Mouse (Mus musculus): ENCODE measurements around the gene Scn8a. TPM values are rescaled to one million over a fixed set of nuclear protein-coding genes. Genes with fewer than 3 reads are reported as not detected.

The Scn8a gene
- total RNA-seq, 2 experiments from 2014 or later, result 250 to 260 TPM

DNA sequence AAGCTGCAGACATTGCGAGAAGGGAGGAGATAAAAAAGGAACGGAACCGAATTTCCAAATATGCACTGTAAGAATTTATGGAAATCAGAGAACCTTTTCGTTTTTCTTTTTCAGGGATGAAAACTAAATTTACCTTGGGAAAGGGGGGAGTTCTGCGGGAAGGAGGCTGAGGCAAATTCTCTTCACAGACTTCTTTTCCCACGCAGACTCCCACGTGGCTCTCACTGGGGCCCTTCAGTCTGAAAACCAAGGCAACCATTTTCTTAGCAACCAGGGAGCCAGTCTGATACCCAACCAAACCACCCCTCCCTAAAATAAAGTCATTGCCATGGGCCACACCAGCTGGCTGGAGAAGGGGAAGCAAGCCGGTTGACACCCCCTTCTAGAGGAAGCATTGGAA, 136.1 kb downstream of the Scn8a start:
- no peak overlapping the region for H3K4me3 ChIP-seq
- H3K27ac ChIP-seq, result peak overlapping the region; percentile 80
- intact Hi-C loops (cut with DNase I), result loop anchor here (1.0 to 5.0 kb wide), 4 partner anchors 21 to 173 kb away; no protein-coding TSS in a partner anchor
- TF ChIP-seq CTCF (IDR thresholded peaks at IDR 0.05), result no peak
- peak; percentile 73 to 74 for DNase-seq (ENCODE audit: extremely low spot score in 1 of 2, low spot score in 2 of 2)

DNA sequence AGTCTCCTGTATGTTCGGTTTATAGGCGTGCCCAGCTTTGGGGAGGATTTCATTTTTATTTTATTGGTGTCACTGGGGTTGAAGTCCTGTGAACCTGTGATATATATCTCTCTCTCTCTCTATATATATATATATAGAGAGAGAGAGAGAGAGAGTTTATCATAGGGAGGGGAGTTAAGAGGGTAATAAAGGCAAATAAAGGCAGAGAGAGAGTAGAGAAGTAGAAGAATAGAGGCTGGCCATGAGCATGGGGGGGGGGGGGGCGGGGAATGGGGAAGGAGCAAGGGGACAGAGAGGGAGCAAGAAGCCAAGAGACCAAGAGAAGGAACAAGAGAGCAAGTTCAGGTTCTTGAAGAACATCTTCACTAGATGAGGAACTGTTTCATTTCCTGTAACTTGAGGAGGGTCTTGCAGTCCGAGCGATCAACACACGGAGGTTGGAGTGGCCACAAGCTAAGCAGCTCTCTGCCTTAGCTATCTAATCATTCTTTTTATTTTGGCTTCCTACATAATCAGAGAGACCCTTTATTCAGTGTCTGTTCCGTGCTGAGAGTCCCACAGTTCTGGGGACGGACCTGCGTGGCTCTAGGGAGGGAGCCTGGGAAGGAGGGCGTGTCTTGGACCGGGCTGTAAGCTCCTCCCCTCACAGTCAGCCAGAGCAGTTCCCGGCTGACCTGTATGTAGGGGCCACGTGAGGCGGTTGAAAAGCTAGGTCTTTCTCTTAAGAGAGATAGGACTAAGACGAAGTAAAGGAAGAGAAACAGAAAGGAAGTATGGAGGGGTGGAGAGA, 136.8 kb downstream of the Scn8a start:
- peak in 1 of 2 experiments; percentile 38 for DNase-seq (ENCODE audit: extremely low spot score in 1 of 2, low spot score in 2 of 2)
- TF ChIP-seq CTCF (IDR thresholded peaks at IDR 0.05), result no peak
- intact Hi-C loops (cut with DNase I), result loop anchor here (5.0 kb wide), 1 partner anchor 174 kb away; no protein-coding TSS in a partner anchor
- peak overlapping the region; percentile 32; the same call in 1 of the 2 replicates for H3K4me3 ChIP-seq
- peak overlapping the region; percentile 79 for H3K27ac ChIP-seq

DNA sequence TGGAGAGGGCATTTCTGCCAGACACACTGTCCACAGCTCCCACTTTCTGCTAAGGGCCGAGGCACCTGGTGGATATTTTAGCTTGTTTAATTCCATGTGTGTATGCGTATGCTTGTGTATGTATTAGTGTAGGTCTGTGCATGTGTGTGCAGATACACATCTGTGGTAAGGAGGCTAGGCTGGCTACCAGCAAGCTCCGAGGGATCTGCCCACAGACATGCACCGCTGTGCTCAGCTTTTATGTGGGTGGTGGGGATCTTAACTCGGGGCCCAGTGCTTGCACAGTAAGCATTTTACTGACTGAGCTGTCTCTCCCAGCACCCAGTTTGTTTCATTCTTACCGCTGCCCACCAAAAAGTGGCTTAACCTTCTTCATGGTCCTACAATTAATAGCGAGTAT, 137.6 kb downstream of the Scn8a start:
- Histone ChIP-seq H3K27ac (peak overlapping the region; percentile 79), H3K4me3 (no peak overlapping the region)
- intact Hi-C loops (cut with DNase I), result loop anchor here (5.0 kb wide), 1 partner anchor 175 kb away; no protein-coding TSS in a partner anchor
- DNase-seq (ENCODE audit: extremely low spot score in 1 of 2, low spot score in 2 of 2), result peak in 1 of 2 experiments; percentile 43
- TF ChIP-seq CTCF (IDR thresholded peaks at IDR 0.05), result no peak

DNA sequence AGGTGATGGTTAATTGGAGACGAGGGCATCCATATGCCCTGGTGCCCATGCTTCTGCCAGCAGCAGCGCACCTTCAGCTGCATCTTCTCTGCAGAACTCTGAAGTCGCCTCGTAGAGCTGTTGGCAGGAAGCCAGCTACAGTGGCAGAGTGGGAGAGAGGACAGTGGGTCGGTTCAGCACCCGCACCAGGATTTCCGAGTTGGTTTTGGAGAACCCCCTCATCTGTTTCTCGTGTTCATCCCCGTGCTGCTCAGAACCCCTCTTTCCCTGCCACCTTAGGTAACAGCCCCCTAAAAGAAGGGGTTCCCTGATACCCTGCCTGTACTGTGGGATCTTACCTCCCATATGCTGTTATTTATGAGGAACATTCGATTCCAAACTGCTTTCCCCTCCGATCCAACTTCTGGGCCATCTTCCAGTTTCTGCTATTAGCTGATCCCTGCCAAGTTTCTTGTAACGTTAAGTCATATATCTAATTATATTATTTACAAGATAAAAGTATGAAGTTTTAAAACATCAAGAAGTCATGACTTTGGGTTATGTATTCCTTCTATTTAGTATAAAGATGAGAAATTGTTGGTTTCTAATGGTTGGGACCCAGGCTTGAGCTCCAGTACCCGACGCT, 138.8 kb downstream of the Scn8a start:
- DNase-seq (ENCODE audit: extremely low spot score in 1 of 2, low spot score in 2 of 2), result peak in 1 of 2 experiments; percentile 47
- no peak for TF ChIP-seq CTCF (IDR thresholded peaks at IDR 0.05)
- Histone ChIP-seq H3K4me3 (no peak overlapping the region), H3K27ac (no peak overlapping the region)
- intact Hi-C loops (cut with DNase I), result loop anchor here (5.0 kb wide), 1 partner anchor 176 kb away; no protein-coding TSS in a partner anchor

DNA sequence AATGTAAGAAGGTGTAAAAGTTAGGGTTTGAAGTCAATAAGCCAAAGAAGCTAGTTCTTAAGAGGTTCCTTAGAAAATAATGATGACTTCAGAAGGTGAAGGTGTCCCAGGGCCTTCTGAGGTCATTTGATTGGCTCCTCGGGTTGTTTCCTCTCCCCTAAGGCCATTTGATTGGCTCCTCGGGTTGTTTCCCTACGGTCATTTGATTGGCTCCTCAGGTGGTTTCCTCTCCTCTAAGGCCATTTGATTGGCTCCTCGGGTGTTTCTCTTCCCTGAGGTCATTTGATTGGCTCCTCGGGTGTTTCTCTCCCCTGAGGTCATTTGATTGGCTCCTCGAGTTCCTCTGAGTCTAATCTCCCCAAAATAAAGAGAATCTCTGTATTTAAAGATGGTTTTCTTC, 141.7 kb downstream of the Scn8a start:
- no peak for DNase-seq (ENCODE audit: extremely low spot score in 1 of 2, low spot score in 2 of 2)
- no peak for TF ChIP-seq CTCF (IDR thresholded peaks at IDR 0.05)
- no peak overlapping the region for H3K4me3 ChIP-seq
- intact Hi-C loops (cut with DNase I), result no loop called here
- no peak overlapping the region for H3K27ac ChIP-seq

DNA sequence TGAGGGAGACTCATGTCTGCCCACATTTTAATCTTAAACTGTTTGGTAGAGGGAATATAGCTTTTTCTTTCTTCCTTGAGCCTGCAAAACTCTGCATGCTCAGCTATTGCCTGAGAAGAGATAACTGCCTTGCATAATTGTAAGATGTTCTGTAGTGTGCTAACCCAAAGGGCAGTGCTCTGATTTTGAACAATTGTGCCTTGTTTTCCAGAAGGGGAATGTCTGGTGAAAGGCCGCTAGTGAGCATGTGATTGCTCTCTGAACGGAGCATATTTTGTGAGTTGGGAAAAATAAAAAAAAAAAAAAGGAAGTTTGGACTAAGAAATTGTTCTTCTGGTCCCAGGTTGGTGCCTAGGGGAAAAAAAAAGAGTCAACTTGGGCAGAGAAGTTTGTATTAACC, 159.3 kb downstream of the Scn8a start:
- intact Hi-C loops (cut with DNase I), result no loop called here
- DNase-seq (ENCODE audit: extremely low spot score in 1 of 2, low spot score in 2 of 2), result no peak
- Histone ChIP-seq H3K27ac (no peak overlapping the region), H3K4me3 (no peak overlapping the region)
- TF ChIP-seq CTCF (IDR thresholded peaks at IDR 0.05), result no peak

DNA sequence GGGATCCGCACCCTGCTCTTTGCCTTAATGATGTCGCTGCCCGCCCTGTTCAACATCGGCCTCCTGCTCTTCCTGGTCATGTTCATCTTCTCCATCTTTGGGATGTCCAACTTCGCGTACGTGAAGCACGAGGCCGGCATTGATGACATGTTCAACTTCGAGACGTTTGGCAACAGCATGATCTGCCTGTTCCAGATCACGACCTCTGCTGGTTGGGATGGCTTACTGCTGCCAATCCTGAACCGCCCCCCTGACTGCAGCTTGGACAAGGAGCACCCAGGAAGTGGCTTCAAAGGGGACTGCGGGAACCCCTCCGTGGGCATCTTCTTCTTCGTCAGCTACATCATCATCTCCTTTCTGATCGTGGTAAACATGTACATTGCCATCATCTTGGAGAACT, 170.0 kb downstream of the Scn8a start:
- TF ChIP-seq CTCF (IDR thresholded peaks at IDR 0.05), result peak; percentile 41
- Histone ChIP-seq H3K4me3 (no peak overlapping the region), H3K27ac (no peak overlapping the region)
- intact Hi-C loops (cut with DNase I), result loop anchor here (5.0 kb wide), 1 partner anchor 282 kb away; no protein-coding TSS in a partner anchor
- DNase-seq (ENCODE audit: extremely low spot score in 1 of 2, low spot score in 2 of 2), result no peak

DNA sequence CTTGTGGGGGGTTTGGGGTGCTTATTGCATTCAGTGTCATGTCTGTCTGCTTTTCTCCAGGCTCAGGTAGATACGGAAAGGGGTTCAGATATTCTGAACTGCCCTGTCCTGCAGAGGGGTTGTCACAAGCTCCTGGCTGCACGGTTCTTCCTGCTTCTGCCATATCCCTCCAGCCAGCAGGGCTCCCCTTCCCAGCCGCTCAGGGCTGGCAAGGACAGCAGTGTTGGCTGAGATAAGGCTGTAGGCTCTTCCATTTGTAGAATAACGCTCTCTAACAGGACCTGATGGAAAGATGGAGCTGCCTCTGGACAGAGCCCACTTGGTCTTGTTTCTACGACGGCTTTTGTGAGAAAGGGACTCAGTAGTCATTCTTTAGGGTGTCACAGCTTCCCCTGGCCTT, 172.3 kb downstream of the Scn8a start:
- no peak for DNase-seq (ENCODE audit: extremely low spot score in 1 of 2, low spot score in 2 of 2)
- intact Hi-C loops (cut with DNase I), result loop anchor here (5.0 kb wide), 1 partner anchor 285 kb away; no protein-coding TSS in a partner anchor
- TF ChIP-seq CTCF (IDR thresholded peaks at IDR 0.05), result no peak; the same call in 1 of the 2 replicates
- Histone ChIP-seq H3K4me3 (no peak overlapping the region), H3K27ac (no peak overlapping the region)

DNA sequence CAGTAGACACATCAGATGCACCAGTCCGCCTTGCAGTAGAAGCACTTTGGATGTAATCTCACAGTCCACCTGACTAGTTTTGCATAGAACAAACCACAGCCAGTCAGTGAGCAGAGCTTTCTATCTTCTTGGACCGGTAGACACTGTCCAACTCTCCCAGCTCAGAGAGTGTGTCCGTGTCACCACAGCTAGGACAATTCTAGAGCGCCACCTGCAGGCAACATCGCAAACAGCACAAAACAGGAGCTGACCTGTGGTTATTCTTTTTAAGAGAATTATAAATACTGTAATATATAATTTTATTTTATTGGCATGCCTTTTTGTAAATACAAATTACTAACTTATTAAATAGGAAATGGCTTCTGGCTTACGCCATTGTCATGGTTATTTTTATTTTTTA, 173.0 kb downstream of the Scn8a start:
- intact Hi-C loops (cut with DNase I), result loop anchor here (5.0 kb wide), 1 partner anchor 285 kb away; no protein-coding TSS in a partner anchor
- DNase-seq (ENCODE audit: extremely low spot score in 1 of 2, low spot score in 2 of 2), result peak; percentile 62 to 77
- Histone ChIP-seq H3K27ac (no peak overlapping the region), H3K4me3 (no peak overlapping the region)
- TF ChIP-seq CTCF (IDR thresholded peaks at IDR 0.05), result peak; percentile 88

DNA sequence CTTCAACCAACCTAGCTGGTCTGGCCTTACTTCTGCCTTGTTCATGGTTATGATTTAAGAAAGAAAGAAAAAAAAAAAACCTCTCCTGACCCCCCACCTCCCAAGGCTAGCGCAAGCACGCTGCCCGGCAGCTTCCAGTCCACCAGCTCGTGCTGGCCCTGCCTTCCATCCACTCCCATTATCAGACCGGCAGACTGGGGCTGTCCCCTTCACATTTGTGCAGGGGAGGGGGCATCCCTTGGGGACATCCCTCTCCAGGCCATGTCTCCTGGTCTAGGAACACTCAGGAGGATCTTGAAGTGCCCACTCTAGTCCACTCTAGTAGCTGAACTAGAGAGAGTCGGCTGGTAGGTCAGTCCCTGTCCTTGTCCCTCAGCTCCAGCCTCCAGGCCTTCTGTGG, 174.9 kb downstream of the Scn8a start:
- no peak for TF ChIP-seq CTCF (IDR thresholded peaks at IDR 0.05)
- no peak for DNase-seq (ENCODE audit: extremely low spot score in 1 of 2, low spot score in 2 of 2)
- Histone ChIP-seq H3K4me3 (no peak overlapping the region), H3K27ac (no peak overlapping the region)
- intact Hi-C loops (cut with DNase I), result loop anchor here (5.0 kb wide), 1 partner anchor 287 kb away; no protein-coding TSS in a partner anchor

DNA sequence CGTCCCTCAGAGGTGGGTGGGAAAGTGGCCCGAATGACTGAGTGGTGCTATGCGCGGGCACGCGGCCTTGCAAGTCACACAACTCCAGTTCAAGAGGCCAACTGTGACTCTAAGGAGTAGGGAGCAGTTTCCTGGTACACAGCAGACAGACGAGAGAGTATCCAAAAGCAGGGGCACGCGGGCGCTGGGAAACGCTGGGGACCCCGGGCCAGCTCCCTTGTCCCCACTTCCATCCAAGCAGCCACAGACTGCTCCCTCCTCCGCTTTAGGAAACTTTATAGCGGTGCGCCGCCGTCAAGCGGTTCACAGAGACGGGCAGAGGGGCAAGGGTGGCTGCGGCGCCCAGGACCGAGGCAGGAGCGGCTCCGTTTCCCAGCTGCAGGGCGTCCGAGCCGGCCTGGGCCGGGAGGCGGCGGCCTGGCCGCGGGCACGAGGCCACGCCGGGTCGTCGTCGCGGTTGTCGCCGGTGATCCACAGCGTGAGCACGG, 176.4 kb downstream of the Scn8a start:
- intact Hi-C loops (cut with DNase I), result loop anchor here (5.0 kb wide), 1 partner anchor 174 kb away; no protein-coding TSS in a partner anchor
- TF ChIP-seq CTCF (IDR thresholded peaks at IDR 0.05), result no peak

More for the DNA sequence above, 176.4 kb downstream of the Scn8a start:
- H3K27ac ChIP-seq, result no peak overlapping the region
- peak overlapping the region; percentile 49 for H3K4me3 ChIP-seq
- DNase-seq (ENCODE audit: extremely low spot score in 1 of 2, low spot score in 2 of 2), result no peak

All from left cerebral cortex, adult 2 months (tissue).